Mouse (Mus musculus): Measurements from ENCODE around the gene Adamts13. TPM values are rescaled to one million over a fixed set of nuclear protein-coding genes. Genes with fewer than 3 reads are reported as not detected.

Adamts13 gene
- polyA plus RNA-seq, 1 experiment from 2014 or later: 0.11 TPM

- no peak for ATAC-seq (ENCODE audit: insufficient number of reproducible peaks, insufficient read depth, low FRiP score, low TSS enrichment, low read depth)
- H3K36me3 ChIP-seq: peaks cover 55% of the 10 kb centered on the region
- H3K27ac ChIP-seq: no peak overlapping the region
- 83% methylated on average over 1 of the region's 1 CpGs for WGBS
- no peak overlapping the region for H3K4me3 ChIP-seq (replicated peaks)
- 0 out of 2 replicates have a peak, but pooled peaks cover 3% of the 10 kb centered on the region for H3K4me1 ChIP-seq (replicated peaks)
- H3K4me2 ChIP-seq: no peak overlapping the region
- H3K9ac ChIP-seq (replicated peaks): no peak overlapping the region
- H3K9me3 ChIP-seq: no peaks in the 10 kb centered on the region
- H3K27me3 ChIP-seq: no peaks in the 10 kb centered on the region
These were observed 47.9 kb downstream of the Adamts13 start for GRCm38 (mm10) chr2:27021103-27021502.

GRCm38 (mm10) chr2:27022612-27023011, 49.4 kb downstream of the Adamts13 start:
- WGBS: 60% methylated on average over 6 of the region's 6 CpGs
- Histone ChIP-seq H3K4me1 (replicated peaks) (0 out of 2 replicates have a peak, but pooled peaks cover 5% of the 10 kb centered on the region), H3K9me3 (no peaks in the 10 kb centered on the region), H3K4me3 (replicated peaks) (no peak overlapping the region), H3K36me3 (peaks cover 40% of the 10 kb centered on the region), H3K4me2 (no peak overlapping the region), H3K9ac (replicated peaks) (no peak overlapping the region), H3K27me3 (0 out of 2 replicates have a peak, but pooled peaks cover 4% of the 10 kb centered on the region), H3K27ac (no peak overlapping the region)
- ATAC-seq (ENCODE audit: insufficient number of reproducible peaks, insufficient read depth, low FRiP score, low TSS enrichment, low read depth): no peak

- WGBS: 89% methylated on average over 14 of the region's 14 CpGs
- no peak for ATAC-seq (ENCODE audit: insufficient number of reproducible peaks, insufficient read depth, low FRiP score, low TSS enrichment, low read depth)
- Histone ChIP-seq H3K9me3 (no peaks in the 10 kb centered on the region), H3K4me3 (replicated peaks) (no peak overlapping the region), H3K27me3 (peaks cover 13% of the 10 kb centered on the region; the same call in 1 of the 2 replicates), H3K9ac (replicated peaks) (no peak overlapping the region), H3K4me1 (replicated peaks) (0 out of 2 replicates have a peak, but pooled peaks cover 7% of the 10 kb centered on the region), H3K36me3 (peaks cover 25% of the 10 kb centered on the region), H3K4me2 (no peak overlapping the region), H3K27ac (no peak overlapping the region)
These were observed 50.9 kb downstream of the Adamts13 start for GRCm38 (mm10) chr2:27024136-27024535.

- ATAC-seq (ENCODE audit: insufficient number of reproducible peaks, insufficient read depth, low FRiP score, low TSS enrichment, low read depth): no peak
- WGBS: 82% methylated on average over 3 of the region's 3 CpGs
These were observed 52.3 kb downstream of the Adamts13 start for GRCm38 (mm10) chr2:27025545-27025944.

GRCm38 (mm10) chr2:27026332-27026731, 53.1 kb downstream of the Adamts13 start:
- H3K4me2 ChIP-seq: no peak overlapping the region
- H3K4me1 ChIP-seq (replicated peaks): 0 out of 2 replicates have a peak, but pooled peaks cover 7% of the 10 kb centered on the region
- H3K4me3 ChIP-seq (replicated peaks): no peak overlapping the region
- 0 out of 2 replicates have a peak, but pooled peaks cover 4% of the 10 kb centered on the region for H3K36me3 ChIP-seq
- peaks cover 21% of the 10 kb centered on the region; the same call in 1 of the 2 replicates for H3K27me3 ChIP-seq
- H3K27ac ChIP-seq: no peak overlapping the region
- no peak overlapping the region for H3K9ac ChIP-seq (replicated peaks)
- no peak for ATAC-seq (ENCODE audit: insufficient number of reproducible peaks, insufficient read depth, low FRiP score, low TSS enrichment, low read depth)
- H3K9me3 ChIP-seq: no peaks in the 10 kb centered on the region
- WGBS: 96% methylated on average over 3 of the region's 3 CpGs

More at GRCm38 (mm10) chr2:27025545-27025944, 52.3 kb downstream of the Adamts13 start:
- H3K9me3 ChIP-seq: no peaks in the 10 kb centered on the region
- peaks cover 11% of the 10 kb centered on the region; the same call in 1 of the 2 replicates for H3K36me3 ChIP-seq
- H3K27ac ChIP-seq: no peak overlapping the region
- no peak overlapping the region for H3K4me2 ChIP-seq
- no peak overlapping the region for H3K4me3 ChIP-seq (replicated peaks)
- H3K4me1 ChIP-seq (replicated peaks): 0 out of 2 replicates have a peak, but pooled peaks cover 7% of the 10 kb centered on the region
- peaks cover 19% of the 10 kb centered on the region; the same call in 1 of the 2 replicates for H3K27me3 ChIP-seq
- H3K9ac ChIP-seq (replicated peaks): no peak overlapping the region

GRCm38 (mm10) chr2:27026857-27027617, 53.8 kb downstream of the Adamts13 start:
- WGBS: 75% methylated on average over 10 of the region's 10 CpGs
- Histone ChIP-seq H3K27ac (no peak overlapping the region), H3K4me2 (peak overlapping the region; percentile 60), H3K27me3 (peaks cover 21% of the 10 kb centered on the region; the same call in 1 of the 2 replicates), H3K9ac (replicated peaks) (0 out of 2 replicates have a peak overlapping the region, but pooled peaks have one; percentile 44), H3K9me3 (no peaks in the 10 kb centered on the region), H3K36me3 (no peaks in the 10 kb centered on the region), H3K4me3 (replicated peaks) (no peak overlapping the region), H3K4me1 (replicated peaks) (0 out of 2 replicates have a peak, but pooled peaks cover 7% of the 10 kb centered on the region)
- no peak for ATAC-seq (ENCODE audit: insufficient number of reproducible peaks, insufficient read depth, low FRiP score, low TSS enrichment, low read depth)

- Histone ChIP-seq H3K27ac (no peak within 1 kb of the TSS), H3K9ac (replicated peaks) (peak within 1 kb of the TSS; percentile 44), H3K4me2 (peak within 1 kb of the TSS; percentile 60), H3K27me3 (peaks cover 21% of the 10 kb centered on the region; the same call in 1 of the 2 replicates), H3K36me3 (no peaks in the 10 kb centered on the region), H3K4me1 (replicated peaks) (0 out of 2 replicates have a peak, but pooled peaks cover 4% of the 10 kb centered on the region), H3K9me3 (no peaks in the 10 kb centered on the region), H3K4me3 (replicated peaks) (peak within 1 kb of the TSS; percentile 33)
- 4% methylated on average over 38 of the region's 38 CpGs for WGBS
- ATAC-seq (ENCODE audit: insufficient number of reproducible peaks, insufficient read depth, low FRiP score, low TSS enrichment, low read depth): peak; percentile 91
These were observed 54.6 kb downstream of the Adamts13 start, which contains the start of gene Slc2a6 for GRCm38 (mm10) chr2:27027618-27028436. Slc2a6 (minus strand) TSS chr2:27027998.

- Histone ChIP-seq H3K27ac (no peak overlapping the region), H3K9me3 (no peaks in the 10 kb centered on the region), H3K27me3 (peaks cover 21% of the 10 kb centered on the region; the same call in 1 of the 2 replicates), H3K4me2 (peak overlapping the region; percentile 60), H3K4me1 (replicated peaks) (0 out of 2 replicates have a peak, but pooled peaks cover 4% of the 10 kb centered on the region), H3K4me3 (replicated peaks) (peak overlapping the region; percentile 33), H3K9ac (replicated peaks) (no peak overlapping the region), H3K36me3 (no peaks in the 10 kb centered on the region)
- 69% methylated on average over 4 of the region's 4 CpGs for WGBS
- ATAC-seq (ENCODE audit: insufficient number of reproducible peaks, insufficient read depth, low FRiP score, low TSS enrichment, low read depth): no peak
These were observed 55.3 kb downstream of the Adamts13 start for GRCm38 (mm10) chr2:27028437-27029015.

GRCm38 (mm10) chr2:27032361-27032760, 59.1 kb downstream of the Adamts13 start:
- Histone ChIP-seq H3K4me1 (replicated peaks) (0 out of 2 replicates have a peak, but pooled peaks cover 4% of the 10 kb centered on the region), H3K27ac (no peak overlapping the region), H3K4me3 (replicated peaks) (no peak overlapping the region), H3K4me2 (no peak overlapping the region), H3K9me3 (no peaks in the 10 kb centered on the region), H3K36me3 (no peaks in the 10 kb centered on the region), H3K9ac (replicated peaks) (no peak overlapping the region), H3K27me3 (peaks cover 17% of the 10 kb centered on the region; the same call in 1 of the 2 replicates)
- no peak for ATAC-seq (ENCODE audit: insufficient number of reproducible peaks, insufficient read depth, low FRiP score, low TSS enrichment, low read depth)
- 81% methylated on average over 2 of the region's 2 CpGs for WGBS

- WGBS: 64% methylated on average over 3 of the region's 3 CpGs
- no peak overlapping the region for H3K4me2 ChIP-seq
These were observed 62.8 kb downstream of the Adamts13 start for GRCm38 (mm10) chr2:27036003-27036402.

More at GRCm38 (mm10) chr2:27036003-27036402, 62.8 kb downstream of the Adamts13 start:
- H3K9me3 ChIP-seq: no peaks in the 10 kb centered on the region
- no peaks in the 10 kb centered on the region for H3K27me3 ChIP-seq
- H3K9ac ChIP-seq (replicated peaks): no peak overlapping the region
- no peak for ATAC-seq (ENCODE audit: insufficient number of reproducible peaks, insufficient read depth, low FRiP score, low TSS enrichment, low read depth)
- peaks cover 5% of the 10 kb centered on the region; the same call in 1 of the 2 replicates for H3K4me1 ChIP-seq (replicated peaks)
- no peak overlapping the region for H3K4me3 ChIP-seq (replicated peaks)
- no peaks in the 10 kb centered on the region for H3K36me3 ChIP-seq
- H3K27ac ChIP-seq: no peak overlapping the region

Data from limb, embryonic 12.5 days (tissue).